Mouse (Mus musculus) kidney, embryonic 16.5 days (tissue): ENCODE measurements around the gene Secisbp2l. TPM values are rescaled to one million over a fixed set of nuclear protein-coding genes. Genes with fewer than 3 reads are reported as not detected.

Experiments
- ATAC-seq: fragments of 200-750 bp; cut with Nextera tagmentation; 2 replicates; pipeline ENCODE4 v1.8.0; 2017; ENCODE audit warnings: moderate TSS enrichment; ENCODE audit not compliant: low FRiP score, low TSS enrichment
- H3K27ac ChIP-seq: fragments of 300-500 bp; sonication (generic); 2 replicates; pipeline ENCODE4 v1.5.1; 2014; ENCODE audit warnings: low read length
- H3K27me3 ChIP-seq: fragments of 300-500 bp; sonication (generic); 2 replicates; pipeline ENCODE4 v1.6.1; 2014; ENCODE audit warnings: low read length, control low read depth, mixed read lengths; ENCODE audit not compliant: insufficient read depth
- H3K36me3 ChIP-seq: fragments of 300-500 bp; sonication (generic); 2 replicates; pipeline ENCODE4 v1.6.1; 2014; ENCODE audit warnings: low read length, control low read depth, mixed read lengths; ENCODE audit not compliant: insufficient read depth
- H3K4me1 ChIP-seq: fragments of 300-500 bp; sonication (generic); 2 replicates; pipeline ENCODE4 v1.6.1; 2014; ENCODE audit warnings: low read length, control low read depth, mixed read lengths; ENCODE audit not compliant: insufficient read depth
- H3K4me2 ChIP-seq: fragments of 300-500 bp; sonication (generic); replicated peaks from 2 replicates; pipeline ENCODE4 v1.6.1; 2014; ENCODE audit warnings: low read depth, low read length
- H3K4me3 ChIP-seq: fragments of 300-500 bp; sonication (generic); 2 replicates; pipeline ENCODE4 v1.5.1; 2014; ENCODE audit warnings: mild to moderate bottlenecking, low read length
- H3K9ac ChIP-seq: fragments of 300-500 bp; sonication (generic); replicated peaks from 2 replicates; pipeline ENCODE4 v1.6.1; 2014; ENCODE audit warnings: low read length
- H3K9me3 ChIP-seq: fragments of 300-500 bp; sonication (generic); 2 replicates; pipeline ENCODE4 v1.6.1; 2016; ENCODE audit warnings: low read length, control low read depth
- WGBS: fragments of 180-500 bp; shearing (Covaris S2); extraction: QIAGEN DNeasy Blood & Tissue Kit; methylation state at CpG from one replicate; pipeline ENCODE4 v1.1.7; 2014; 5-methylcytosine and 5-hydroxymethylcytosine counted together
- polyA plus RNA-seq: library from polyadenylated mRNA; unstranded; fragments of >200 nt; fragmentation: Nextera tagmentation; extraction: Ambion mirVana; gene quantifications from 2 replicates; pipeline ENCODE4 v1.2.1, GENCODE M21; 2015

Gene Secisbp2l
- polyA plus RNA-seq, 1 experiment from 2014 or later, result 18.5 TPM

DNA sequence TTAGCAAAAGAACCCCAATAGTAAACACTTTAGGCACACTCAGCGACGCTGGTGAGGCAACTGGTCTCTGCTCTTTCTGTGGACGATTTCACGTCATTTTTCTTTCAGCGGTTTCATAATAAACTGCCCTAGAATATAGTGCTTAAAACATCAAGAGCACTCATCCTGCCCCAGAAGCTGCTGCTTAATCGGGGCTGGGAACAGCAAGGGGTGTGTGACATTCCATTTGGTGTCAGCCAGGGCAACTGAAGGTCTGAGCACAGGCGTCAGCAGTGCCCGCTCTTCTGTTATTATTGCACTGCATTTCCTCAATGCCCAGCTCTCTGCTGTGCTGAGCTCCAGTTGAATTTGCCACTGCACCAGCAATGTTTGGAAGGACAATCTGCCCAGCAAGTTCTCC is 18.4 kb upstream of the Secisbp2l start:
- no peak overlapping the region for H3K4me2 ChIP-seq
- H3K27ac ChIP-seq, result no peak overlapping the region
- peaks cover 3% of the 10 kb centered on the region; the same call in 1 of the 2 replicates for H3K9me3 ChIP-seq
- no peaks in the 10 kb centered on the region for H3K27me3 ChIP-seq
- H3K4me3 ChIP-seq, result no peak overlapping the region
- 38% methylated on average over 8 of the region's 8 CpGs for WGBS
- H3K4me1 ChIP-seq, result peaks cover 3% of the 10 kb centered on the region; the same call in 1 of the 2 replicates
- no peak for ATAC-seq
- H3K9ac ChIP-seq, result no peak overlapping the region
- no peaks in the 10 kb centered on the region for H3K36me3 ChIP-seq

DNA sequence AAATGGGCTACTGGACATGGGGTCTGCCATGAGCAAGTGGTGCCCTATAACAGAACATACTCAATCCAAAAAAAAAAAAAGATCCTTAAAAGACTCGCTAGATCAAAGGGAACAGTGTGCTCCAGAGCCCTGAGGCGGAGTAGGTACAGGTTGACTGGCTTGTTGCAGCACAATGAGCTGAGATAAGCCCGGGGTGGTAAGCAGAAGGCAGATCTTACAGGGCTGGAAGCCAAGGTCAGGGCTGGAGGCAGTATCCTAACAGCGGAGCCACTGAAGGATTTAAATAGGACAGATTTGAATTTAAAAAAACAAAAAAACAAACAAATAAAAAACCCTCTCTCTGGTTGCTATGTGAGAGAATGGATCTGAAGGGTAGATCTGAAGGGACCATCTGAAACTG is 17.8 kb upstream of the Secisbp2l start:
- H3K4me2 ChIP-seq, result no peak overlapping the region
- H3K27ac ChIP-seq, result no peak overlapping the region
- H3K9me3 ChIP-seq, result no peaks in the 10 kb centered on the region
- peaks cover 3% of the 10 kb centered on the region; the same call in 1 of the 2 replicates for H3K4me1 ChIP-seq
- H3K4me3 ChIP-seq, result no peak overlapping the region
- H3K9ac ChIP-seq, result no peak overlapping the region
- H3K36me3 ChIP-seq, result no peaks in the 10 kb centered on the region
- ATAC-seq, result no peak
- 67% methylated on average over 4 of the region's 4 CpGs for WGBS
- no peaks in the 10 kb centered on the region for H3K27me3 ChIP-seq

DNA sequence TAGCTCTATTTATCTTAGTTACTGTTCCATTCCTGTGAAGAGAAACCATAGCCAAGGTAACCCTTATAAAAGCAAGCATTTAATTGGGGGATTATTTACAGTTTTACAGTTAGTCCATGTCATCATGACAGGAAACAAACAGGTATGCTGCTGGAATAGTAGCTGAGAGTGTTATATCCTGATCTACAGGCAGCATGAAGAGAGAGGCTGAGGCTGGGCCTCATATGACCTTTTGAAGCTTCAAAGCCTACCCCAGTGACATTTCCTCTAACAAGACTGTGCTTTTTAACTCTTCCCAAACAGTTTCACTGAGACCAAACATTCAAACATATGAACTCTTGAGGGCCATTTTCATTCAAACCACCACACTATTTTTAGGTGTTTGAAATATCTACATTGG is 15.2 kb upstream of the Secisbp2l start:
- no peak overlapping the region for H3K4me2 ChIP-seq
- no peaks in the 10 kb centered on the region for H3K27me3 ChIP-seq
- no peak overlapping the region for H3K4me3 ChIP-seq
- H3K9me3 ChIP-seq, result no peaks in the 10 kb centered on the region
- peaks cover 3% of the 10 kb centered on the region; the same call in 1 of the 2 replicates for H3K4me1 ChIP-seq
- no peaks in the 10 kb centered on the region for H3K36me3 ChIP-seq
- H3K9ac ChIP-seq, result no peak overlapping the region
- ATAC-seq, result no peak
- no peak overlapping the region for H3K27ac ChIP-seq

DNA sequence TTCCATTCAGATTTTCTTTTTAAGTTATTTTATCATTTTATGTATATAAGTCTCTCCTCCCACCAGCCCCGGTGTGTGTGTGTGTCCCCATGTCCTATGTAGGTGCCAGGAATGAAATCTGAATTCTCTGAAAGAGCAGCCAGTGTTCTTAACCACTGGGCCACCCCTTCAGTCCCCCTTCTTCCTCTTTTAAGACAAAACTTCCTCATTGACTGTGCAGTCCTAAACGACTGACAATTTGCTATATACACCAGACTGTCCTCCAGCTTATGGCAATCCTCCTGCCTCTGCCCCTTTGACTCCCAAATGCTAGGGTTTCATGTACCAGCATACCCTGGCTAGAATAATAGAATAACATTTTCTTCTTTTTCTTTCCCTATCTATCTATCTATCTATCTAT is 12.4 kb upstream of the Secisbp2l start:
- WGBS, result 86% methylated on average over 2 of the region's 2 CpGs
- Histone ChIP-seq H3K9me3 (no peaks in the 10 kb centered on the region), H3K27ac (no peak overlapping the region), H3K4me2 (no peak overlapping the region), H3K36me3 (no peaks in the 10 kb centered on the region), H3K27me3 (no peaks in the 10 kb centered on the region), H3K4me1 (0 out of 2 replicates have a peak, but pooled peaks cover 3% of the 10 kb centered on the region), H3K4me3 (no peak overlapping the region), H3K9ac (no peak overlapping the region)
- no peak for ATAC-seq

DNA sequence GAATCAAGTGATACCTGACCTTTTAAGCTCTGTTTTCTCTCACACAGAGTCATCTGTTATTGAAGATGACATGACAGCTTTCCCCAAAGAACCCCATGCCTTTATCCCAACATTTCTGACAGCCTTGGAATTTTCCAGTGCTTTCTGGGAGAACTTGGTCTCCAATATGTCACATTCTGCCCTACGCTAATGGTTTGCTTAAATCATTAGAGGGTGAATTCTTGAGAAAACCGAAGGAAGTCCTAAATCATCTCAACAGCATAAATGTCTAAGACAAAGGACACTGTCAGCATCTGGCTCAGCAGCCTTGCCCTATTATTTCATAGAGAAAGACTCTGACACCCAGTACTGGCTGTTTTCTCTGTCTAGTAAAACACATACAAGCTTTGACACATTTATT is 11.5 kb upstream of the Secisbp2l start:
- no peak overlapping the region for H3K4me2 ChIP-seq
- H3K36me3 ChIP-seq, result no peaks in the 10 kb centered on the region
- no peaks in the 10 kb centered on the region for H3K9me3 ChIP-seq
- H3K27me3 ChIP-seq, result no peaks in the 10 kb centered on the region
- 45% methylated on average over 2 of the region's 2 CpGs for WGBS
- H3K4me3 ChIP-seq, result no peak overlapping the region
- no peak; the same call in 1 of the 2 replicates for ATAC-seq
- H3K27ac ChIP-seq, result no peak overlapping the region
- no peak overlapping the region for H3K9ac ChIP-seq
- 0 out of 2 replicates have a peak, but pooled peaks cover 3% of the 10 kb centered on the region for H3K4me1 ChIP-seq

DNA sequence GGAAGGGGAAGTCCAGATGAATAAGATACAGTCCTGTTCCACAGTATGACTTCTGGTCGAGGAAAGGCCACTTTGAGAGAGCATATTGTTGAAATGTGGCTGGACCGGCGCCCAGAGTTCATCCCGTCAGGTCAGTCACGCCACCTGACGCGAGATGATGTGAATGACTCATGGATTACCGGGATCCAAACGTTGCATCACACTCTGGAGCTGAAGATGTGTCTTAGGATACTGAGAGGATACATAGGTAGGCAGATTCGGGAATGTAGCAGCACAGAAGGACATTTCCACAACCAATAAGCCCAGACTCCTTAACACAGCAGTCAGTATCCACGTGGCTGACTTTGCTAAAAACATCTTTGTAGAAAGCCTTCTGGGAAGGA is 10.2 kb upstream of the Secisbp2l start:
- H3K27me3 ChIP-seq, result no peaks in the 10 kb centered on the region
- no peak overlapping the region for H3K9ac ChIP-seq
- no peak overlapping the region for H3K27ac ChIP-seq
- no peak overlapping the region for H3K4me2 ChIP-seq
- ATAC-seq, result no peak
- no peak overlapping the region for H3K4me3 ChIP-seq
- H3K36me3 ChIP-seq, result no peaks in the 10 kb centered on the region
- H3K9me3 ChIP-seq, result no peaks in the 10 kb centered on the region
- H3K4me1 ChIP-seq, result 0 out of 2 replicates have a peak, but pooled peaks cover 3% of the 10 kb centered on the region
- 84% methylated on average over 11 of the region's 11 CpGs for WGBS

DNA sequence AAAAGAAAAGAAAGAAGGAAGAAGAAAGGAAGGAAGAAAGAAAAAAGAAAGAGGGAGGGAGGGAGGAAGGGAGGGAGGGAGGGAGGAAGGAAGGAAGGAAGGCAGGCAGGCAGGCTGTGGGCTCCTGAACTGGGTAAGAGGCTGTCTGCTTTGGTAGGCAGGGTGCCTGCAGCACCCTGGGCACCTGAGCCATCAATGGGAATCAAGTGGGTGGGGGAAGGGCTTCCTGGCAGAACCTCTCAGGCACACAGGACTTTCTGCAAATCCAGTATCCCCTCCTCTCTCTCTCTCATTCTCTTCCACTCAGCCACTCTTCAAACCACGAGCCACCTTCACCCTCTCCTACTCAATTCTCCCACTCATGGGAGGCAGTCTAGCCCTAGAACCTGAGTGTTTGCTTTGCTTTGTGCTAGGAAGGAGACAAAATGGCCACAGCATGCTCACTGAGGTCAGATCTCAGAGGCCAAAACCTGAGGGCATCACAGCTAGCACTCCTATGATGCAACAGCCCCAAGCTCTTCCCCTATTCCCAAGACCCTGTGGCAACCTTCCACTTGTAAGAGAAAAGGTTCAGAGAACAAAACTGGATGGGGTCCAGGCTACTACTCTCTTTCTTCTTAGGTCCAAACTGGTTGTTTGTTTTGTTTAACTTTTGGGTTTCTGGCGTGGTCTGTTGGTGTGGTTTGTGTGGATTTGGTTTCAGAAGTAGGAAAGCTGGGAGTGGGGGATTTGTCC is 9.6 kb upstream of the Secisbp2l start:
- Histone ChIP-seq H3K4me1 (0 out of 2 replicates have a peak, but pooled peaks cover 3% of the 10 kb centered on the region), H3K9ac (no peak overlapping the region), H3K36me3 (no peaks in the 10 kb centered on the region), H3K27me3 (no peaks in the 10 kb centered on the region), H3K4me3 (no peak overlapping the region), H3K9me3 (no peaks in the 10 kb centered on the region), H3K4me2 (no peak overlapping the region), H3K27ac (no peak overlapping the region)
- ATAC-seq, result no peak
- 71% methylated on average over 2 of the region's 2 CpGs for WGBS

DNA sequence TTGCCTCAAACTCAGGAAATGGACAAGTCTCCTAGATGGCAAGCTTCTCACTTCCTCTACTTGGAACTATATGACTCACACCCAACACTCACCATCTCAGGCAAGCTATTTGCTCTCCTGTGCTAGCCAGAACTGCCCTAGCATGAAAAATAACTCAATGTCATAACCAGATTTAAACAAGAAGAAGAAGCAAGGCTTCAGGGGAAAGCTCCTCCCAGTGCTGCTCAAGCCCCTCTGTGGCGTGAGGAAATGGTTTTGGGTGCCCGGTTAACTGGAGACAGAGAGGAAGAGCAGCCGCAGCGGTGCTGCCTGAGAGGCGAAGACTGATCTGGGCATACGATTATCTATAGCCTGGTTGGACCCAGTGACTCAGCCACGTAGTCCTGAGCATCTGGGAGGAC is 8.8 kb upstream of the Secisbp2l start:
- Histone ChIP-seq H3K4me1 (0 out of 2 replicates have a peak, but pooled peaks cover 3% of the 10 kb centered on the region), H3K9ac (no peak overlapping the region), H3K27ac (no peak overlapping the region), H3K36me3 (no peaks in the 10 kb centered on the region), H3K4me3 (no peak overlapping the region), H3K4me2 (no peak overlapping the region), H3K9me3 (no peaks in the 10 kb centered on the region), H3K27me3 (no peaks in the 10 kb centered on the region)
- WGBS, result 74% methylated on average over 7 of the region's 7 CpGs
- no peak for ATAC-seq

DNA sequence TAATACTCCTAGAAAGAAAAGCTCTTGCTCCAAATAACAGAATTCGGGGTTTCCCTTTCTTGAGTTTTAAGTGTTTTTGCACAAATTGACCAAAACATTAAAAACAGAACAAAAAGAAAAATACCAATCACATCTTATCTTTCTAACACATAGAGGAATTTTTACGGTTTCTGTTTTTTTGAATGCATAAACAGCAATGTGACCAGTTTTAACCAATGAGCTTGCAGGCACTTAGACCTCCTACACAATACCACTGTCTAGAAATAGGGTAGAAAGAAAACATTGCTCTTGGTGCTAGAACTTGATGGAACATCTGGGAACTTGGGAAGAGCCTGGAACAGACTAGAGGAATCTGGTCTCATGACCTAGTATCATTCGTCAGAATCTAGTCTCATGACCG is 7.6 kb upstream of the Secisbp2l start:
- Histone ChIP-seq H3K4me1 (0 out of 2 replicates have a peak, but pooled peaks cover 3% of the 10 kb centered on the region), H3K27ac (no peak overlapping the region), H3K36me3 (no peaks in the 10 kb centered on the region), H3K9ac (no peak overlapping the region), H3K4me2 (no peak overlapping the region), H3K4me3 (no peak overlapping the region), H3K27me3 (no peaks in the 10 kb centered on the region), H3K9me3 (no peaks in the 10 kb centered on the region)
- no peak for ATAC-seq
- WGBS, result 89% methylated on average over 4 of the region's 4 CpGs

DNA sequence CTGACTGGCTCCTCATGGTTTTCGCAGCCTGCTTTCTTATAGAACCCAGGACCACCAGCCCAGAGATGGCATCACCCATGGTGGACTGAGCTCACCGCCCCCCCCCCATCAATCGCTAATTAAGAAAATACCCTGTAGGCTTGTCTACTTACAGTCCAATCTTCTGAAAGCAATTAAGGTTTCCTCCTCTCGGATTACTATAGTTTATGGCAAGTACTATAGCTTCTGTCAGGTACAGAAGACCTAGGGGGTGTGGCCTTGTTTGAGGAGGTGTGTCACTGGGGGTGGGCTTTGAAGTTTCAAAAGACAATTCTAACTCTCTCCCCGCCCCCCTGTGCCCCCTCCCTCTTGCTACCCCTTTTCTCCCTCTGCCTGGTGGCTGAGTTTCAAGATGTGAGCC is 6.6 kb upstream of the Secisbp2l start:
- H3K27ac ChIP-seq, result no peak overlapping the region
- ATAC-seq, result no peak

More for the DNA sequence above, 6.6 kb upstream of the Secisbp2l start:
- H3K9me3 ChIP-seq, result no peaks in the 10 kb centered on the region
- H3K4me3 ChIP-seq, result no peak overlapping the region
- WGBS, result 65% methylated on average over 5 of the region's 5 CpGs
- no peak overlapping the region for H3K9ac ChIP-seq
- H3K4me1 ChIP-seq, result peaks cover 9% of the 10 kb centered on the region; the same call in 1 of the 2 replicates
- H3K36me3 ChIP-seq, result no peaks in the 10 kb centered on the region
- H3K4me2 ChIP-seq, result no peak overlapping the region
- H3K27me3 ChIP-seq, result no peaks in the 10 kb centered on the region
